ENCODE assay signal across 23 mouse cellular contexts in the genomic region with DNA sequence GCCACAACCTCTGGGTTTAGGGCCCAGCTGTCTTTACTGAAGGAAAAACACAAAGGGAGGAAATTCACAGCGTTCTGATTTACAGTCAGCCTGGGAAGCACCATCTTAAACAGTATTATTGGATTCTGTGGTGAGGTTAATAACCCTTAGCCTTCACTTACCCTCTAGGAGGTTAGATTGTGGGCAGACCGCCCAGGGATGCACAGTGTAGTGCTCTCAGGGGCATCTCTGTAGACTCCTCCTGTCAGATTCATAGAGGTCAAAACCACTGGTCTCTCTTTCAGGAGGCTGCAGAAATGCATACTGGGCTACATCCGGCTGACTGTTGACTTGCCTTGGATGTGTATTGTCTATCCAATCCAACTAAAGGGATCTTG.
DNase-seq lines count a peak whose midpoint lies in the region; ATAC-seq lines count a peak whose summit lies in the region.
"Had no signal": no experiment of that assay in that cellular context is flagged by ENCODE, and none has a peak within 500 bp of the region (broad histone marks: within the 10 kb centered on the region; RNA-seq: fewer than 3 reads in every experiment).

No protein-coding gene starts in this region.

- no peak overlapping the region for H3K4me3 ChIP-seq in kidney, embryonic 15.5 days (replicated peaks)
- no peak overlapping the region for H3K4me3 ChIP-seq in neural tube, embryonic 11.5 days (ENCODE audit: low read depth, low read length)
- no peak overlapping the region for H3K4me3 ChIP-seq in neural tube, embryonic 13.5 days
- H3K4me3 ChIP-seq: embryonic facial prominence, embryonic 13.5 days; erythroblast, embryonic 14.5 days; forebrain, embryonic 12.5 days; heart, embryonic 15.5 days; intestine, embryonic 15.5 days; midbrain, embryonic 12.5 days had no signal

- 0 out of 2 replicates have a peak, but pooled peaks cover 3% of the 10 kb centered on the region for H3K36me3 ChIP-seq in kidney, embryonic 15.5 days
- H3K36me3 ChIP-seq in neural tube, embryonic 11.5 days (ENCODE audit: control insufficient read depth, insufficient read depth, low read length), result no peaks in the 10 kb centered on the region
- no peaks in the 10 kb centered on the region for H3K36me3 ChIP-seq in neural tube, embryonic 13.5 days
- H3K36me3 ChIP-seq: forebrain, embryonic 12.5 days; G1E; heart, embryonic 15.5 days; intestine, embryonic 15.5 days; midbrain, embryonic 12.5 days had no signal

- H3K9ac ChIP-seq in kidney, embryonic 15.5 days, result no peak overlapping the region
- no peak overlapping the region for H3K9ac ChIP-seq in neural tube, embryonic 11.5 days (ENCODE audit: low read length)
- no peak overlapping the region for H3K9ac ChIP-seq in neural tube, embryonic 13.5 days
- H3K9ac ChIP-seq: embryonic facial prominence, embryonic 13.5 days; forebrain, embryonic 12.5 days; heart, embryonic 15.5 days; intestine, embryonic 15.5 days; midbrain, embryonic 12.5 days had no signal

- H3K27ac ChIP-seq in kidney, embryonic 15.5 days, result peak overlapping the region; percentile 4
- 0 out of 2 replicates have a peak overlapping the region, but pooled peaks have one; percentile 17 for H3K27ac ChIP-seq in neural tube, embryonic 11.5 days (ENCODE audit: low read depth, low read length)
- H3K27ac ChIP-seq in neural tube, embryonic 13.5 days (replicated peaks), result peak overlapping the region; percentile 54
- H3K27ac ChIP-seq: embryonic facial prominence, embryonic 13.5 days; forebrain, embryonic 12.5 days; heart, embryonic 15.5 days; intestine, embryonic 15.5 days; midbrain, embryonic 12.5 days had no signal

- ATAC-seq in kidney, embryonic 15.5 days (replicated peaks; ENCODE audit: low FRiP score), result peak; percentile 60; the same call in 1 of the 2 replicates
- no peak for ATAC-seq in neural tube, embryonic 11.5 days (ENCODE audit: insufficient read depth, low FRiP score, low TSS enrichment)
- peak; percentile 72; the same call in 1 of the 2 replicates for ATAC-seq in neural tube, embryonic 13.5 days (ENCODE audit: low read depth)
- ATAC-seq: hindbrain, embryonic 16.5 days; lung, postnatal 0 days; Patski had no signal

- WGBS in kidney, embryonic 15.5 days, result 33% methylated on average over 3 of the region's 3 CpGs
- WGBS in neural tube, embryonic 11.5 days, result 68% methylated on average over 3 of the region's 3 CpGs
- WGBS in neural tube, embryonic 13.5 days, result 62% methylated on average over 3 of the region's 3 CpGs

- no peak overlapping the region for H3K4me2 ChIP-seq in kidney, embryonic 15.5 days
- no peak overlapping the region for H3K4me2 ChIP-seq in neural tube, embryonic 11.5 days (ENCODE audit: low read depth)
- H3K4me2 ChIP-seq in neural tube, embryonic 13.5 days, result no peak overlapping the region
- H3K4me2 ChIP-seq: embryonic facial prominence, embryonic 13.5 days; forebrain, embryonic 12.5 days; heart, embryonic 15.5 days; midbrain, embryonic 12.5 days had no signal

- intact Hi-C loops in left cerebral cortex, postnatal 14 days (cut with DNase I), result no loop called here

- DNase-seq in kidney, postnatal 36 days, result no peak
- DNase-seq in neural tube, embryonic 11.5 days (ENCODE audit: low spot score), result no peak
- no peak for DNase-seq in neural tube, embryonic 10.5 days (ENCODE audit: extremely low spot score, low spot score)
- DNase-seq in thymus, postnatal 0 days (ENCODE audit: low spot score), result no peak
- no peak for DNase-seq in left cerebral cortex, postnatal 14 days (ENCODE audit: low spot score in 2 of 2)
- DNase-seq: adrenal gland, adult 2 months; cerebellum, adult 2 months; cerebellum, postnatal 25 days; heart, postnatal 4 days; kidney, postnatal 4 days; right cerebral cortex, adult 18-20 months had no signal

- H3K27me3 ChIP-seq in kidney, embryonic 15.5 days, result no peaks in the 10 kb centered on the region
- no peaks in the 10 kb centered on the region for H3K27me3 ChIP-seq in neural tube, embryonic 11.5 days (ENCODE audit: control insufficient read depth, insufficient read depth, low read length)
- H3K27me3 ChIP-seq in neural tube, embryonic 13.5 days, result no peaks in the 10 kb centered on the region
- H3K27me3 ChIP-seq: embryonic facial prominence, embryonic 13.5 days; forebrain, embryonic 12.5 days; heart, embryonic 15.5 days; intestine, embryonic 15.5 days; midbrain, embryonic 12.5 days; Patski had no signal

- peaks cover 14% of the 10 kb centered on the region for H3K4me1 ChIP-seq in kidney, embryonic 15.5 days
- H3K4me1 ChIP-seq in neural tube, embryonic 11.5 days (ENCODE audit: control insufficient read depth, insufficient read depth, low read length), result no peaks in the 10 kb centered on the region
- H3K4me1 ChIP-seq in neural tube, embryonic 13.5 days (replicated peaks), result peaks cover 13% of the 10 kb centered on the region
- H3K4me1 ChIP-seq: embryonic facial prominence, embryonic 13.5 days; forebrain, embryonic 12.5 days; midbrain, embryonic 12.5 days had no signal

- no peaks in the 10 kb centered on the region for H3K9me3 ChIP-seq in kidney, embryonic 15.5 days (replicated peaks)
- H3K9me3 ChIP-seq in neural tube, embryonic 11.5 days (ENCODE audit: control insufficient read depth, low read length), result no peaks in the 10 kb centered on the region
- no peaks in the 10 kb centered on the region for H3K9me3 ChIP-seq in neural tube, embryonic 13.5 days
- H3K9me3 ChIP-seq: embryonic facial prominence, embryonic 13.5 days; forebrain, embryonic 12.5 days; G1E; heart, embryonic 15.5 days; intestine, embryonic 15.5 days; midbrain, embryonic 12.5 days had no signal

Comparison
In these comparisons a context has a peak if more than half of its experiments do, and no peak if none do; other contexts are left out.
1. H3K27ac ChIP-seq: peak in every context shown above with its lines; median percentile 54 in neural tube, embryonic 13.5 days; 17 in neural tube, embryonic 11.5 days; 4 in kidney, embryonic 15.5 days.